In genomic region chr10:106975193-106976141, GRCm38 (mm10) we compare ENCODE assay signal across 17 mouse cellular contexts.
A peak's percentile ranks its signal among the peaks of the same experiment; 100 is the strongest.
DNase-seq lines count a peak whose midpoint lies in the region; ATAC-seq lines count a peak whose summit lies in the region.
"Had no signal": no experiment of that assay in that cellular context is flagged by ENCODE, and none has a peak within 500 bp of the region (broad histone marks: within the 10 kb centered on the region; RNA-seq: fewer than 3 reads in every experiment).

No protein-coding gene starts in this region.

- 66% methylated on average over 13 of the region's 13 CpGs for WGBS in midbrain, embryonic 11.5 days
- 77% methylated on average over 13 of the region's 13 CpGs for WGBS in midbrain, embryonic 10.5 days
- WGBS in hindbrain, embryonic 15.5 days: 33% methylated on average over 13 of the region's 13 CpGs
- WGBS in midbrain, embryonic 16.5 days: 41% methylated on average over 13 of the region's 13 CpGs
- 68% methylated on average over 13 of the region's 13 CpGs for WGBS in kidney, embryonic 16.5 days

- no peaks in the 10 kb centered on the region for H3K4me1 ChIP-seq in midbrain, embryonic 11.5 days (ENCODE audit: control insufficient read depth, insufficient read depth, low read length)
- H3K4me1 ChIP-seq in midbrain, embryonic 10.5 days: peaks cover 9% of the 10 kb centered on the region; the same call in 1 of the 2 replicates
- peaks cover 11% of the 10 kb centered on the region for H3K4me1 ChIP-seq in hindbrain, embryonic 15.5 days (replicated peaks)
- peaks cover 6% of the 10 kb centered on the region for H3K4me1 ChIP-seq in midbrain, embryonic 16.5 days (ENCODE audit: control insufficient read depth, insufficient read depth, low read length)
- H3K4me1 ChIP-seq in kidney, embryonic 16.5 days (ENCODE audit: insufficient read depth, low read length): no peaks in the 10 kb centered on the region

- no peak overlapping the region for H3K4me3 ChIP-seq in midbrain, embryonic 11.5 days (ENCODE audit: low read depth, low read length)
- H3K4me3 ChIP-seq in midbrain, embryonic 10.5 days: no peak overlapping the region
- H3K4me3 ChIP-seq in hindbrain, embryonic 15.5 days: no peak overlapping the region
- no peak overlapping the region for H3K4me3 ChIP-seq in midbrain, embryonic 16.5 days (ENCODE audit: low read depth, low read length)
- H3K4me3 ChIP-seq in kidney, embryonic 16.5 days (ENCODE audit: low read length): no peak overlapping the region
- H3K4me3 ChIP-seq: heart, adult 2 months had no signal

- intact Hi-C loops in gastrocnemius, postnatal 36 days (cut with DNase I): no loop called here

- H3K4me2 ChIP-seq in midbrain, embryonic 11.5 days: no peak overlapping the region
- peak overlapping the region; percentile 13; the same call in 1 of the 2 replicates for H3K4me2 ChIP-seq in hindbrain, embryonic 15.5 days
- 0 out of 2 replicates have a peak overlapping the region, but pooled peaks have one; percentile 1 for H3K4me2 ChIP-seq in midbrain, embryonic 16.5 days (ENCODE audit: low read length)
- no peak overlapping the region for H3K4me2 ChIP-seq in kidney, embryonic 16.5 days (replicated peaks; ENCODE audit: low read depth, low read length)

- H3K36me3 ChIP-seq in midbrain, embryonic 11.5 days (ENCODE audit: control insufficient read depth, insufficient read depth, low read length): no peaks in the 10 kb centered on the region
- no peaks in the 10 kb centered on the region for H3K36me3 ChIP-seq in midbrain, embryonic 10.5 days
- H3K36me3 ChIP-seq in hindbrain, embryonic 15.5 days: no peaks in the 10 kb centered on the region
- no peaks in the 10 kb centered on the region for H3K36me3 ChIP-seq in midbrain, embryonic 16.5 days (ENCODE audit: control insufficient read depth, insufficient read depth, low read length)
- H3K36me3 ChIP-seq in kidney, embryonic 16.5 days (ENCODE audit: insufficient read depth, low read length): no peaks in the 10 kb centered on the region

- no peaks in the 10 kb centered on the region for H3K27me3 ChIP-seq in midbrain, embryonic 11.5 days (ENCODE audit: control insufficient read depth, insufficient read depth, low read length)
- H3K27me3 ChIP-seq in midbrain, embryonic 10.5 days (ENCODE audit: low read depth, poor library complexity, severe bottlenecking): no peaks in the 10 kb centered on the region
- no peaks in the 10 kb centered on the region for H3K27me3 ChIP-seq in hindbrain, embryonic 15.5 days
- H3K27me3 ChIP-seq in midbrain, embryonic 16.5 days (ENCODE audit: control insufficient read depth, insufficient read depth, low read depth, low read length): no peaks in the 10 kb centered on the region
- no peaks in the 10 kb centered on the region for H3K27me3 ChIP-seq in kidney, embryonic 16.5 days (ENCODE audit: insufficient read depth, low read length)
- H3K27me3 ChIP-seq: CH12.LX had no signal

- no peak overlapping the region for H3K27ac ChIP-seq in midbrain, embryonic 11.5 days (ENCODE audit: low read depth, low read length)
- no peak overlapping the region for H3K27ac ChIP-seq in midbrain, embryonic 10.5 days (replicated peaks)
- peak overlapping the region; percentile 20; the same call in 1 of the 2 replicates for H3K27ac ChIP-seq in hindbrain, embryonic 15.5 days (replicated peaks)
- H3K27ac ChIP-seq in midbrain, embryonic 16.5 days (ENCODE audit: low read length): no peak overlapping the region
- no peak overlapping the region for H3K27ac ChIP-seq in kidney, embryonic 16.5 days (ENCODE audit: low read length)
- H3K27ac ChIP-seq: heart, adult 2 months had no signal

- no peak for DNase-seq in midbrain, embryonic 11.5 days (ENCODE audit: low spot score, missing footprints)
- no peak for DNase-seq in midbrain, embryonic 10.5 days (ENCODE audit: low spot score)
- no peak for DNase-seq in gastrocnemius, postnatal 36 days
- DNase-seq in kidney, postnatal 10 days: no peak
- DNase-seq in spleen, postnatal 10 days (ENCODE audit: low spot score in 2 of 2): no peak
- DNase-seq: cerebellum, postnatal 10 days; embryo, embryonic 11 days; heart, adult 2 months; kidney, adult 2 months; kidney, postnatal 4 days; liver; lung, adult 18-20 months; thymus, postnatal 4 days had no signal

- H3K9ac ChIP-seq in midbrain, embryonic 11.5 days (ENCODE audit: low read length): no peak overlapping the region
- H3K9ac ChIP-seq in hindbrain, embryonic 15.5 days: no peak overlapping the region
- no peak overlapping the region for H3K9ac ChIP-seq in midbrain, embryonic 16.5 days (ENCODE audit: low read depth, low read length)
- H3K9ac ChIP-seq in kidney, embryonic 16.5 days (replicated peaks; ENCODE audit: low read length): no peak overlapping the region

- peak; percentile 43 for ATAC-seq in midbrain, embryonic 11.5 days (ENCODE audit: low FRiP score)
- no peak; the same call in 1 of the 2 replicates for ATAC-seq in hindbrain, embryonic 15.5 days (ENCODE audit: low FRiP score, low read depth)
- peak; percentile 36; the same call in 1 of the 2 replicates for ATAC-seq in midbrain, embryonic 16.5 days
- ATAC-seq in kidney, embryonic 16.5 days (ENCODE audit: low FRiP score, low TSS enrichment): no peak

- H3K9me3 ChIP-seq in midbrain, embryonic 11.5 days (ENCODE audit: control insufficient read depth, low read length): no peaks in the 10 kb centered on the region
- H3K9me3 ChIP-seq in midbrain, embryonic 10.5 days (replicated peaks): no peaks in the 10 kb centered on the region
- H3K9me3 ChIP-seq in hindbrain, embryonic 15.5 days: no peaks in the 10 kb centered on the region
- no peaks in the 10 kb centered on the region for H3K9me3 ChIP-seq in midbrain, embryonic 16.5 days (replicated peaks; ENCODE audit: control insufficient read depth, low read length, poor library complexity, severe bottlenecking)
- H3K9me3 ChIP-seq in kidney, embryonic 16.5 days (ENCODE audit: low read length): no peaks in the 10 kb centered on the region

Comparison
In these comparisons a context has a peak if more than half of its experiments do, and no peak if none do; other contexts are left out.
1. H3K4me2 ChIP-seq: peak in hindbrain, embryonic 15.5 days (single experiment) and midbrain, embryonic 16.5 days (single experiment); none in midbrain, embryonic 11.5 days (single experiment) and kidney, embryonic 16.5 days (single experiment).
2. ATAC-seq: peak in midbrain, embryonic 11.5 days (single experiment) and midbrain, embryonic 16.5 days (single experiment); none in hindbrain, embryonic 15.5 days (single experiment) and kidney, embryonic 16.5 days (single experiment).